Mouse (Mus musculus) CD4-positive helper T cell, adult 2 months (primary cell): ENCODE measurements at regions not wholly inside any gene's neighbourhood (a gene's known extent, or its start where the extent isn't known, plus 50 kb on each side); places are given as distances from the start of the nearest gene placed in this dataset.
A peak's percentile ranks its signal among the peaks of the same experiment; 100 is the strongest.

ENCODE experiments used
- DNase-seq: peaks from one replicate; pipeline ENCODE4 v3.0.0-alpha.2; 2012; ENCODE audit warnings: low read depth, missing footprints, low spot score

- DNase-seq = peak; percentile 86
Observed at GRCm38 (mm10) chr10:96724436-96725175, 107.8 kb downstream of the Btg1 start.

- peak; percentile 62 for DNase-seq
Observed at GRCm38 (mm10) chr10:96726801-96727780, 110.3 kb downstream of the Btg1 start.

GRCm38 (mm10) chr10:96733581-96733980, 116.8 kb downstream of the Btg1 start:
- no peak for DNase-seq

DNA sequence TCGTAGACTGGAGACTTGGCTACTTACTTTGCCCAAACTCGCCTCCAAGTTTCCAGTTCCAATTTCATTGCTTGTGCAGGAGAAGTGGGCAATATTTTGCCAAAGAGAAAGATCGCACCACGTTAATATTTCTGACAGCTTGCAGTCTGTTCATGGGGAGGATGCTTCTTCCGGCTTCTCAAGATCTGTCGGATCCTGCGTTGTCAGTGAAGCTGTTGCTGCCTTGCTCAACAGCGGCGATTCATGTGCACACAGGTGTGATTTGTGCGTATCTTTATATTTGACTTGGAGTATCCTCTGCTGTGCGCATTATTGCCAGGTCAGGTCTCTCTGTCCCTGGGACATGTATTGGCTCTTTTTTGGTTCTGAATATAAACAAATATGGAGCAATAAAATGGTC, 118.3 kb downstream of the Btg1 start:
- no peak for DNase-seq

DNA sequence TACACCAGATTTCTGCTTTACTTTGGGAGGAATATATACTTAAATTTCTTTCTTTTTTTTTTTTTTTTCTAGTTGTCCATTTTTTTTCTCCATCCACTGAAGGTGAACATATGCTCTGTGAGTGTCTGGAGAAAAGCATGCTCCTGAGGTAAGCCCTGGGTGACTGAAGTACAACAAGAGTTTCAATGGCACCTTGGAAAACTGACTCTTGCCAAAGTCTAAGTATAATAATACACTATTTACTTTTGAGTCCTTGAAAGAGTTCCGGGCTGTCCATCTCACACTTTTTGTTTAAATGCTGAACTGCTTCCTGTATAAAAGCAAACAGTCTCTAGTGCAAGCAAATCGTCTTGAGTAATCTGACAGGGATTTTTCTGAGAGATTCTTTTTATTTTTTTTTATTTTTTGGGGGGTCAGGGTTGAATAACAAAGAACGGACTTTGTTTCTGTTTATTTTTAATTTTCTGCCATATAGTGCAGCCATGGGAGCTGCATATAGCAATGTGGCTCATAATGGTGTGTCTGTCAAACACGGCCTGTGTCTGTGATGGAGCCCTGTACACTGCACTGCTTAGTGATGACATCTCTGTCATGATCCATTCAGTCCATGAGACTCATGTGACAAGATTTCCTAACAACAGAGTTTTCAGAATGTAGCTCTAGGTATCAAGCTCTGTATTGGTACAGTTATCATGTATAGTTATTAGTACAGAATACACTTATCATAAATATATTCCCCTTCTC, 119.3 kb downstream of the Btg1 start:
- DNase-seq = no peak

DNA sequence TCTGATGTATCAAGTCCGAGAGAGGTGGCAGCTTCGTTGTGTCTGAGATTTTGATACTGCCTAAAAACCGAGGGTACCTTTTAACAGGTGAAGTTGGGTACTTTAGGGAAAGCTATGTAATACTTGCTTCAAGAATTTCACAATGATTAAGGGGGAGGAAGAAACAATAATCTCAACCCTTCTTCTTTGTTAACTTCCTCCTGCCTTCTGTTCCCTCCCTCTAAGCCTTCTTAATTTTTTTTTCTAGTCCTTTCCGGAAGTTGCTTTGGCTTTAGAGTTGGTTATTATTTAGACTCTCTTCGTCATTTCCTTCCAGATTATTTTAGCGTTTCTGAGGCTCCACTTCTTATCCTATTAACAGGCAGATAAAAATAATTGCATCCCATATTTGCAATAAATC, 121.2 kb downstream of the Btg1 start:
- no peak for DNase-seq

GRCm38 (mm10) chr10:96738606-96739005, 121.8 kb downstream of the Btg1 start:
- DNase-seq = no peak

DNA sequence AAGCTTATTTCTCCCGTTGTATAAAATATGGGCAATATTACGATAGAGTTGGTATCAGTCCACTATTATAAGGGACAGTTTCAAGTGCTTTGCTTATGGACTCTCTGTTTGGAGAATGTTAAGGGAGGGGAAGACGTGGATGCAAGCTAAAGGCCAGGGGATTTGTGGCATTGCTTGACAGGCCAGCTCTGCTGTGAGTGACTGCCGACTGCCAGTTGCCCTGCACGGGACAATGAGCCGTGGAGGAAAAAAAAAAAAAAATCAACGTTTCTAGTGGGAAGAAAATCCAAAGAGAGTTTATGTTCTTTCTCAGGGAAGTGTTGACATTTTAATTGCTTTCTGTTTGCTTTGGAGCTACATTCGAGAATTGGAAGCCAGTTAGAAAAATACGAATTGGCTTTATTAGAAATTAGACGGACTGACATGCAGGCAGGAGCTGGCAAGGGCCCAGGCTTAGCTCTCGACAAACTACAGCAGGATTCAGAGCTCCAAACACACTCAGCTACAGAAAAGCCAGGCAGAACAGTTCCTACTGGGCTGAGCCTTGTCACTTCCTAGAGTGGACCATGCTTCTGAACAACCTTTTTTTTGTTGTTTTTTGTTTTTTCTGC, 127.5 kb downstream of the Btg1 start:
- DNase-seq = no peak

- no peak for DNase-seq
Observed at GRCm38 (mm10) chr10:96747015-96747663, 130.3 kb downstream of the Btg1 start.

GRCm38 (mm10) chr10:96750861-96751260, 134.1 kb downstream of the Btg1 start:
- no peak for DNase-seq

DNA sequence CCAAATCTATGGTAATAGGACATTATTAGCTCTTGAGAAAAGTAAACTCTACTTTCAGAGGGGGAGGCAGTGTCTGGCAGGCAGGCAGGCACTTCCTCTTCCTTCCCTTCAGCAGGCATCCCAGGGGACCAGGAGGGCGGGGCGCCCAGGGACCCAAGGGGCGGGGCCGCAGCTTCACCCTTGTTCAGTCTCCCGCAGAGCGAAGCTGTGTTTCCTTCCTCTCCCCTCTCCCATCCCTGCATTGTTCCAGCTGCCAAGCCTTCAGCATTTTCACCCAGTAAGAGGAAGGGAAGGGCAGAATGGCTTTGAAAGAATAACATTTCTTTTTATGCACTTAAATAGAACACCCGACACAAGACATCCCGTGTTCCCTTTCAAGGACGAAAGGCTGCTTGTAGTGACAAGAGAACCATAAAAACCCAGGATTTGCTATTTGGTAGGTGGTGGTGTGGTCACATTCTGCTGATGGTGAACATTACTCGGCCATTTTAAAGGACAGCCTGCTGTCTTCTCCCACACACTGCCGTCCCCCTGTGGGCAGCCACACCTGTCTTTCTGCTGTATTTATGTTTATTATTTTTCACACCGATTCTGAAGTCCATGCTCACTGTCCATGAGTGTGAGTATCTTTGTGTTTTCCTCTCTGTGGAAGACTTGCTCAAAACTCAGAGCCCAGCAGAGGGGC, 134.9 kb downstream of the Btg1 start:
- peak; percentile 37 for DNase-seq

- DNase-seq = no peak
Observed at GRCm38 (mm10) chr10:96752531-96752930, 135.7 kb downstream of the Btg1 start.

DNA sequence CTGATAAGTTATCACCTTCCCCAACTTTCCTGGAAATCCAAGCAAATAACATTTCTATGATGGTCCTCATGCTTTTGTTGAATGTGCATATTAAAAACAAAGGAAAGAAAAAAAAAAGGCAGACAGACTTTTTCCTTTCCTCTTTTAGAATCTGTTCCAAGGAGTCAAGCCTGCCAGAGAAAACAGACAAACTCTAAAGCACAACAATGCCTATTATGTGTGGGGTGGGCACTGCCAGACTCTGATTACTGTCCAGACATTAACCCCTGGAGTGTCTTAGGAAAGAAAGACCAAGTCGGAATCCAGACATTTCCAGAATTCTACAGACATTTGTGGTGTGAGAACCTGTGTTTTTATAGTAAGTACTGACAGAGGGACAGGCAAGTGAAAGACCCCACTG, 136.7 kb downstream of the Btg1 start:
- DNase-seq = no peak

GRCm38 (mm10) chr10:96755674-96756073, 138.9 kb downstream of the Btg1 start:
- no peak for DNase-seq

DNA sequence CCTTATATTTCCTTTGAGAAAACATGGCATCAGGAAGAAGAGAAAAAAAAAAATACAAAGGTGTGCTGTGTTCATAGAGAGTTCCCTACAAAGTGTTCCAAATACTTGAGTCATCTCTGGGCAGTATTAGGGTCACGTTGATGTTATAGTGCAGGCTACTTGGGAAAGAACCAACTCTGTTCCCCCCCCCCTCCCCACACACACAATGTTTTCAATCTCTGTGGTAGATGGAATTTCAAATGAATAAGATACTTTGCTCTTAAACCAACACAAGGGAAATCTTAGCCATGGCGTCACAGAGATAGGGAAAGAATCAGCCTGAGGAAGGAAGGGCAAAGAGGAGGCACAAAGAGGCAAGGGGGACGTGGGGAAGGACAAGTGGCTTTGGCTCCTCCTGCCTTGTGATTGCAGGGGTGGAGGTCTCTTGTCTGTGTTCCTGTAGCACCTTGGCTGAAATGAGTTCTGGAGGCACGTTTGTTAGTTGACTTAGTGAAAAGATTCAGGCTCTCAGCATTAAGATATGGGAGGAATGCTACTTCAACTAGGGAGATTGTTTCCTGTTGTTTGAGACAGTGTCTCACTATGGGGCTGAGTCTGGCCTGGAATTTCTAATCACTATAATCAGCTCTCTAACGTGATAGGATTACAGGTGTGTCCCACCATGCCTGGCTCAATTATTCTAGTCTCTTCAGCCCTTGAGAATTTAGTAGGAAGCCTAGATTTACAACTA, 139.7 kb downstream of the Btg1 start:
- no peak for DNase-seq

DNA sequence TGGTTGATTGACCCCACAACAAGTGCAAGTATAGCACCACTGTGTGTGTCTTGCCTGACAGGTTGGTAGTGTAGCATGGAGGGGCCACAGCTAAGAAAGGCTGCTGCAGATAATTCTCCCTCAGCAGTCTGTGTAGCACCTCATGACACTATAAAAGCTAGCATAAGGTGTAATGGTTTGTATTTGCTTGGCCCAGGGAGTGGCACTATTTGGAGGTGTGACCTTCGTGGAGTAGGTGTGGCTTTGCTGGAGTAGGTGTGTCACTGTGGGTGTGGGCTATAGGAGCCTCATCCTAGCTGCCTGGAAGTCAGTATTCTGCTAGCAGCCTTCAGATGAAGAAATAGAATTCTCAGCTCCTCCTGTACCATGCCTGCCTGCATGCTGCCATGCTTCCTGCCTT, 140.5 kb downstream of the Btg1 start:
- DNase-seq = no peak

DNA sequence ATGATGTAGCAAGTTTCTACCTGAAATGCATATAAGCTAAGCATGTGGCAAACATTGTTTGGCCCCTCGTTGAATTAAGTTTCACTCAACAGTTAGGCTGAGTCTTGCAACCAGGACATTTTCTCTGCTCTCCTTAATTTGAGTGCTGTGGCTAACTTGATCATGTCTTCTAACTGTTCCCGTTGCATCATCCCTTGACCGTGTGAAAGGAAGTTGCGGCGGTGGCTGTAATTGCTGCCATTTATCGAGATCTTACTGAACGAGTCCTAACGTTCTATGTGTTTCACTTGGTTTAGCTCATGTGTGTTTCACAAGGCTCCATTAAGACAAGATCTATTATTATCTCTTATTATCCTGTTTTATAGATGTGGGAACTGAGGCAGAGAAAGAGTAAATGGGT, 144.8 kb downstream of the Btg1 start:
- no peak for DNase-seq

GRCm38 (mm10) chr10:96765626-96766025, 148.8 kb downstream of the Btg1 start:
- DNase-seq = no peak

DNA sequence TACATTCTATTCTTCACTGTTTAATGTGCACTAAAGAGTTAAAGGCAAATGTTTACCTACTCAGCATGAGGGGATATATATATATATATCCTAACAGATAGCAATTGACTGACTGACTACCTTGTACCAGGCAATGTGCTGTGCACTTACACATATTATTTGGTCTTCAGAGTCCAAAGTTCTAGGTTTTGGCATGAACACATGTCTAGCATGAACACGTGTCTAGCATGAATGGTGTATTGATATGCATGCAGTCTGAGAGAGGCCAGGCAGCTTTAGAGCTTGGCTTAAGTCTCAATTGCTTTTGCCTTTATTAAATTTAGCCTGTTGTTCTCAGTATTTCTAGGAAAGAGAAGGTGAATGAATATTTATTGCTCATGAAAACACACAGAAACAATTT, 161.4 kb downstream of the Btg1 start:
- DNase-seq = no peak

DNA sequence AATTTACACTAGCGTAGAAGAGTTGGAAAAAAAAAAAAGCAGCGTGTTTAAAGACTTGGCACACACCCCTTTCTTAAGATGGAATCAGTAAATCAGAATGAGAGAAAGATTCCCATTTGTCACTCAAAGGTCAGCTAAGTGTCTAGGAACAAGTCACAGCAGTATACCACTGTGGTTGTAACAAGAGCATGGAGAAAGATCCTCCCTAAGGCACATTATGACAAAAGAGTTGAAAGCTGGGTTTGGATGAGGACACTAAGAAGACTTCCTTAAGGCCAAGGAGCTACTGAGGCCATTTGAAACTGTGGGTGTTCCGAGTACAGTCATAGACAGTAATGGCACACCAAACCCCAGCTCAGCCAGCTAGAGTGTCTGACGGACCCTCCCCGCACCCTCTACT, 167.2 kb downstream of the Btg1 start:
- DNase-seq = no peak
